Mouse (Mus musculus) brown adipose tissue, adult 24 weeks (tissue): ENCODE measurements around the gene Taf3. TPM values are rescaled to one million over a fixed set of nuclear protein-coding genes. Genes with fewer than 3 reads are reported as not detected.

Source experiments
- H3K27ac ChIP-seq: fragments of 200-500 bp; replicated peaks from 2 replicates; pipeline ENCODE4 v1.5.1; 2012; ENCODE audit warnings: low read depth, mild to moderate bottlenecking, low read length
- H3K4me1 ChIP-seq: fragments of 200-500 bp; 2 replicates; pipeline ENCODE4 v1.6.1; 2012; ENCODE audit warnings: low read length, mixed read lengths; ENCODE audit not compliant: control insufficient read depth, insufficient read depth, insufficient read length
- H3K4me3 ChIP-seq: fragments of 200-500 bp; 2 replicates; pipeline ENCODE4 v1.5.1; 2012; ENCODE audit warnings: low read depth, mild to moderate bottlenecking, low read length, moderate library complexity; ENCODE audit not compliant: insufficient read depth
- polyA plus RNA-seq: library from polyadenylated mRNA; stranded (reverse); fragments of >200 nt; gene quantifications from 2 replicates; pipeline ENCODE4 v1.2.4, GENCODE M21; 2012; ENCODE audit not compliant: missing spikeins, insufficient read depth, insufficient read length

Gene Taf3
- polyA plus RNA-seq, 1 experiment: 6.9 TPM

GRCm38 (mm10) chr2:9955576-9956535 is 92.5 kb downstream of the Taf3 start:
- no peak overlapping the region for H3K4me3 ChIP-seq
- peaks cover 9% of the 10 kb centered on the region; the same call in 1 of the 2 replicates for H3K4me1 ChIP-seq
- no peak overlapping the region for H3K27ac ChIP-seq

GRCm38 (mm10) chr2:9946739-9947138 is 101.7 kb downstream of the Taf3 start:
- H3K4me3 ChIP-seq: no peak overlapping the region
- H3K27ac ChIP-seq: no peak overlapping the region
- H3K4me1 ChIP-seq: no peaks in the 10 kb centered on the region

- H3K4me1 ChIP-seq: no peaks in the 10 kb centered on the region
These were observed 102.8 kb downstream of the Taf3 start for GRCm38 (mm10) chr2:9945611-9946010.

GRCm38 (mm10) chr2:9943011-9943410 is 105.4 kb downstream of the Taf3 start:
- Histone ChIP-seq H3K4me1 (no peaks in the 10 kb centered on the region), H3K27ac (no peak overlapping the region), H3K4me3 (no peak overlapping the region)

More at GRCm38 (mm10) chr2:9945611-9946010, 102.8 kb downstream of the Taf3 start:
- Histone ChIP-seq H3K27ac (no peak overlapping the region), H3K4me3 (no peak overlapping the region)

GRCm38 (mm10) chr2:9939250-9939649 is 109.1 kb downstream of the Taf3 start:
- no peak overlapping the region for H3K4me3 ChIP-seq
- no peak overlapping the region for H3K27ac ChIP-seq
- no peaks in the 10 kb centered on the region for H3K4me1 ChIP-seq

GRCm38 (mm10) chr2:9935965-9936364 is 112.4 kb downstream of the Taf3 start:
- H3K4me3 ChIP-seq: no peak overlapping the region
- H3K4me1 ChIP-seq: no peaks in the 10 kb centered on the region
- no peak overlapping the region for H3K27ac ChIP-seq

GRCm38 (mm10) chr2:9926905-9927283 is 121.5 kb downstream of the Taf3 start:
- no peak overlapping the region for H3K27ac ChIP-seq
- no peak overlapping the region for H3K4me3 ChIP-seq
- no peaks in the 10 kb centered on the region for H3K4me1 ChIP-seq

- H3K27ac ChIP-seq: no peak overlapping the region
These were observed 122.0 kb downstream of the Taf3 start for GRCm38 (mm10) chr2:9926194-9926904.

GRCm38 (mm10) chr2:9918691-9919471 is 129.5 kb downstream of the Taf3 start:
- H3K4me1 ChIP-seq: no peaks in the 10 kb centered on the region
- no peak overlapping the region for H3K4me3 ChIP-seq
- H3K27ac ChIP-seq: no peak overlapping the region

More at GRCm38 (mm10) chr2:9926194-9926904, 122.0 kb downstream of the Taf3 start:
- Histone ChIP-seq H3K4me1 (no peaks in the 10 kb centered on the region), H3K4me3 (no peak overlapping the region)

- Histone ChIP-seq H3K27ac (no peak overlapping the region), H3K4me1 (no peaks in the 10 kb centered on the region), H3K4me3 (no peak overlapping the region)
These were observed 130.8 kb downstream of the Taf3 start for GRCm38 (mm10) chr2:9917602-9918001.

- H3K27ac ChIP-seq: no peak overlapping the region
- H3K4me3 ChIP-seq: no peak overlapping the region
- H3K4me1 ChIP-seq: no peaks in the 10 kb centered on the region
These were observed 142.4 kb downstream of the Taf3 start for GRCm38 (mm10) chr2:9905995-9906394.

GRCm38 (mm10) chr2:9903854-9904560 is 144.4 kb downstream of the Taf3 start:
- H3K4me1 ChIP-seq: no peaks in the 10 kb centered on the region
- no peak overlapping the region for H3K27ac ChIP-seq
- H3K4me3 ChIP-seq: no peak overlapping the region

GRCm38 (mm10) chr2:9897846-9898245 is 150.6 kb downstream of the Taf3 start:
- H3K27ac ChIP-seq: no peak overlapping the region
- H3K4me3 ChIP-seq: no peak overlapping the region
- no peaks in the 10 kb centered on the region for H3K4me1 ChIP-seq

GRCm38 (mm10) chr2:9896097-9896770 is 152.2 kb downstream of the Taf3 start:
- no peak overlapping the region for H3K27ac ChIP-seq
- H3K4me1 ChIP-seq: no peaks in the 10 kb centered on the region
- no peak overlapping the region for H3K4me3 ChIP-seq
